Mouse (Mus musculus): ENCODE measurements around the gene Metrn. TPM values are rescaled to one million over a fixed set of nuclear protein-coding genes. Genes with fewer than 3 reads are reported as not detected.

The Metrn gene
- polyA plus RNA-seq, 1 experiment from 2014 or later = 88.8 TPM

- Histone ChIP-seq H3K9me3 (ENCODE audit: control insufficient read depth, low read length) (no peaks in the 10 kb centered on the region), H3K27ac (ENCODE audit: low read depth, low read length) (no peak overlapping the region), H3K4me2 (ENCODE audit: low read length) (no peak overlapping the region), H3K36me3 (ENCODE audit: control insufficient read depth, insufficient read depth, low read length) (no peaks in the 10 kb centered on the region), H3K27me3 (replicated peaks; ENCODE audit: control insufficient read depth, insufficient read depth, low read length) (peaks cover 3% of the 10 kb centered on the region; the same call in 1 of the 2 replicates), H3K9ac (ENCODE audit: low read depth, low read length) (no peak overlapping the region), H3K4me1 (ENCODE audit: control insufficient read depth, insufficient read depth, low read depth, low read length) (peaks cover 30% of the 10 kb centered on the region), H3K4me3 (ENCODE audit: low read length) (no peak overlapping the region)
- peak; percentile 4; the same call in 1 of the 2 replicates for ATAC-seq
- WGBS = 8% methylated on average over 6 of the region's 6 CpGs
These were observed 4.1 kb upstream of the Metrn start for GRCm38 (mm10) chr17:25801029-25801428.

DNA sequence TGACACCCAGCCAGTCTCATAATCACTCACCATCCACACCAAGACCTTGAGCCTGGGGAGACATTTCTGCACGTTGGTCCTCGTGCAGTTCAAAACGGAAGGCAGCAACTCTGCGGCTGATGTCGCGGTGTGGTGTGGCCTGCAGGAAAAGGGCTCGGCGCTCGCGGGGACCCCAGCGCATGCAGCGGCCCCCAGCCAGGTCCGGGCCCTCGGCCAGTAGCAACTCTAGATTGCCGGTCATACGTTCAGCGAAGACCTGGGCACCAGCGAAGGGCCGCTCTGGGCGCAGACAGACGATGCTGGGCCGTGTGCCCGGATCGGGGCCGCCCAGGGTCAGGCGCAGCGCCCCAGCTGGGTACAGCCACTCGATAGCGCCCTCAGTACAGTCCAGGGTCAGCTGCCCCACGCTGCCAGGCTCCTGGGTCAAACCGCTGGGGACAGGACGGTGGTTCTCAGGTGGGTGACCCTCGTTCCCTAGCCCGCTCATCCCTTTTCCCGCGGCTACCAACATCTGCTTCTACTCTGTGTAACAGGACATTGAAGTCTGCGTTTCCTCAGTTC, 645 bp downstream of the Metrn start:
- ATAC-seq = no peak
- 1% methylated on average over 29 of the region's 37 CpGs for WGBS
- Histone ChIP-seq H3K9ac (ENCODE audit: low read depth, low read length) (peak overlapping the region; percentile 67), H3K4me3 (ENCODE audit: low read length) (peak overlapping the region; percentile 65), H3K4me1 (ENCODE audit: control insufficient read depth, insufficient read depth, low read depth, low read length) (peaks cover 30% of the 10 kb centered on the region), H3K27ac (ENCODE audit: low read depth, low read length) (peak overlapping the region; percentile 83), H3K36me3 (ENCODE audit: control insufficient read depth, insufficient read depth, low read length) (no peaks in the 10 kb centered on the region), H3K27me3 (replicated peaks; ENCODE audit: control insufficient read depth, insufficient read depth, low read length) (peaks cover 3% of the 10 kb centered on the region; the same call in 1 of the 2 replicates), H3K4me2 (ENCODE audit: low read length) (peak overlapping the region; percentile 83), H3K9me3 (ENCODE audit: control insufficient read depth, low read length) (no peaks in the 10 kb centered on the region)

GRCm38 (mm10) chr17:25795609-25796092, 1.3 kb downstream of the Metrn start, which contains the start of gene AC134908.4:
Gene AC134908.4 (minus strand): TSS chr17:25795659.
- Histone ChIP-seq H3K27me3 (replicated peaks; ENCODE audit: control insufficient read depth, insufficient read depth, low read length) (peaks cover 3% of the 10 kb centered on the region; the same call in 1 of the 2 replicates), H3K4me1 (ENCODE audit: control insufficient read depth, insufficient read depth, low read depth, low read length) (peaks cover 37% of the 10 kb centered on the region), H3K36me3 (ENCODE audit: control insufficient read depth, insufficient read depth, low read length) (no peaks in the 10 kb centered on the region), H3K27ac (ENCODE audit: low read depth, low read length) (peak within 1 kb of the TSS; percentile 83), H3K4me3 (ENCODE audit: low read length) (peak within 1 kb of the TSS; percentile 65), H3K9ac (ENCODE audit: low read depth, low read length) (peak within 1 kb of the TSS; percentile 67), H3K9me3 (ENCODE audit: control insufficient read depth, low read length) (no peaks in the 10 kb centered on the region), H3K4me2 (ENCODE audit: low read length) (peak within 1 kb of the TSS; percentile 83)
- 18% methylated on average over 6 of the region's 6 CpGs for WGBS
- ATAC-seq = peak; percentile 57

GRCm38 (mm10) chr17:25794998-25795397, 1.9 kb downstream of the Metrn start:
- no peaks in the 10 kb centered on the region for H3K36me3 ChIP-seq (ENCODE audit: control insufficient read depth, insufficient read depth, low read length)

DNA sequence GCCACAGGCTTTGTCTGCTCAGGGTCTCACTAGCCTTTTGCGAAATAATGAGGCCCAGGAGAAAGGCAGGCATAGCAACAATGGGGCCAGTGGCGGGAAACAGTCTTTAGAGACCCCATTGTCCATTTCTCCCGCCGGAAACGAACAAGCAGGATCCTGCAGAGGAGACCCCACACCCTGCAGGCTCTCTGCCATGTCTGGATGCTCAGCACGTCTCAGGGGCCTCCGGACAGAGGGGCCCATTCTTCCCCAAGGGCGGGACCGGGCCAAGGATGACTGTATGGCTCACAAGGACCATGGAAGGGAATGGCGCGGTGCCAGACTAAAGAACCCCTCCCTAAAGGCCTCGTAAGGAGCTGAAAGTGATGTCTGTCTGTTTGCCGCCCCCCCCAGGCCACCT, 2.7 kb downstream of the Metrn start:
- Histone ChIP-seq H3K4me1 (ENCODE audit: control insufficient read depth, insufficient read depth, low read depth, low read length) (peaks cover 41% of the 10 kb centered on the region), H3K9ac (ENCODE audit: low read depth, low read length) (no peak overlapping the region), H3K27ac (ENCODE audit: low read depth, low read length) (peak overlapping the region; percentile 91), H3K9me3 (ENCODE audit: control insufficient read depth, low read length) (no peaks in the 10 kb centered on the region), H3K27me3 (replicated peaks; ENCODE audit: control insufficient read depth, insufficient read depth, low read length) (peaks cover 3% of the 10 kb centered on the region; the same call in 1 of the 2 replicates), H3K4me3 (ENCODE audit: low read length) (no peak overlapping the region), H3K36me3 (ENCODE audit: control insufficient read depth, insufficient read depth, low read length) (peaks cover 7% of the 10 kb centered on the region; the same call in 1 of the 2 replicates), H3K4me2 (ENCODE audit: low read length) (peak overlapping the region; percentile 27)
- no peak for ATAC-seq
- WGBS = 16% methylated on average over 13 of the region's 13 CpGs

More at GRCm38 (mm10) chr17:25794998-25795397, 1.9 kb downstream of the Metrn start:
- H3K27ac ChIP-seq (ENCODE audit: low read depth, low read length) = peak overlapping the region; percentile 71
- peak overlapping the region; percentile 65 for H3K4me3 ChIP-seq (ENCODE audit: low read length)
- H3K4me1 ChIP-seq (ENCODE audit: control insufficient read depth, insufficient read depth, low read depth, low read length) = peaks cover 41% of the 10 kb centered on the region
- no peak for ATAC-seq
- peaks cover 3% of the 10 kb centered on the region; the same call in 1 of the 2 replicates for H3K27me3 ChIP-seq (replicated peaks; ENCODE audit: control insufficient read depth, insufficient read depth, low read length)
- H3K4me2 ChIP-seq (ENCODE audit: low read length) = peak overlapping the region; percentile 83
- peak overlapping the region; percentile 32; the same call in 1 of the 2 replicates for H3K9ac ChIP-seq (ENCODE audit: low read depth, low read length)
- H3K9me3 ChIP-seq (ENCODE audit: control insufficient read depth, low read length) = no peaks in the 10 kb centered on the region
- 35% methylated on average over 17 of the region's 17 CpGs for WGBS

- Histone ChIP-seq H3K27me3 (replicated peaks; ENCODE audit: control insufficient read depth, insufficient read depth, low read length) (peaks cover 3% of the 10 kb centered on the region; the same call in 1 of the 2 replicates), H3K4me2 (ENCODE audit: low read length) (peak within 1 kb of the TSS; percentile 67), H3K4me1 (ENCODE audit: control insufficient read depth, insufficient read depth, low read depth, low read length) (peaks cover 41% of the 10 kb centered on the region), H3K9me3 (ENCODE audit: control insufficient read depth, low read length) (no peaks in the 10 kb centered on the region), H3K27ac (ENCODE audit: low read depth, low read length) (peak within 1 kb of the TSS; percentile 91), H3K4me3 (ENCODE audit: low read length) (peak within 1 kb of the TSS; percentile 73), H3K9ac (ENCODE audit: low read depth, low read length) (peak within 1 kb of the TSS; percentile 82), H3K36me3 (ENCODE audit: control insufficient read depth, insufficient read depth, low read length) (peaks cover 13% of the 10 kb centered on the region)
- whole genome bisulfite sequencing = 1% methylated on average over 14 of the region's 14 CpGs
- peak; percentile 50 for ATAC-seq
These were observed 4.3 kb downstream of the Metrn start, which contains the start of gene Fam173a for GRCm38 (mm10) chr17:25792615-25793014. Gene Fam173a (minus strand): TSS chr17:25792901.

DNA sequence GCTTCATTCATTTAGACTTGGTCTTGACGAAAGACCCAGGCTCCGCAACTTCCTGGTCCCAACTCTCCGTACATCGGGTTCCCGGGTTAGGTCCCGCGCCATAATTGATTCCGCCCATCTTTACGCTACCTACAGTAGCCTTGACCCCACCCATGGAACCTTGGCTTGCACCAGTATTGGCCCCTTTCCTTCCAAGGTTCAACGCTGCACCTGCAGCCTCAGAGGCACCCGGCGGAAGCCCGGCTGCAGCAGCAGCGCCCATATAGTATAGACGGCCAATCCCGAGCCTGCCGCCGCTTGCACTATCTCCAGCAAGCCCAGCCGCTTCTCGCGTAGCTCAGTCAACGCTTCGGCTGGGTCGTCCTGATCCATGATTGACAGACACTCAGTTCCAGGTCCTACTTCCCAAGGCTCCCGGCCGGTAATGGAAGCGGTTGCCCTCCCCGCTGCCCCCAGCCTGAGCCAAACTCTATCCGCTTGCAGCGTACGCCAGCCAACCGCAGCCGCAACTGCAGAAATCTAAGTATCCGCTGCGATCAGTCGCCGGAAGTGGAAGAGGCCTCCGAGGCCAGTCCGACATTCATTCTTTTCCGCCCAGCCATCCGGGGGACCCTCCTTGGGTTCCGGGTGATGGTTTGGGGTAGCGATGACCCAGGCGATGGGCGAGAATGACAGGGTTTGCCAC, 5.0 kb downstream of the Metrn start:
- Histone ChIP-seq H3K4me1 (ENCODE audit: control insufficient read depth, insufficient read depth, low read depth, low read length) (peaks cover 35% of the 10 kb centered on the region), H3K27ac (ENCODE audit: low read depth, low read length) (peak overlapping the region; percentile 91), H3K27me3 (replicated peaks; ENCODE audit: control insufficient read depth, insufficient read depth, low read length) (peaks cover 3% of the 10 kb centered on the region; the same call in 1 of the 2 replicates), H3K4me2 (ENCODE audit: low read length) (peak overlapping the region; percentile 67), H3K9ac (ENCODE audit: low read depth, low read length) (peak overlapping the region; percentile 82), H3K36me3 (ENCODE audit: control insufficient read depth, insufficient read depth, low read length) (peaks cover 13% of the 10 kb centered on the region), H3K9me3 (ENCODE audit: control insufficient read depth, low read length) (no peaks in the 10 kb centered on the region), H3K4me3 (ENCODE audit: low read length) (peak overlapping the region; percentile 73)
- ATAC-seq = peak; percentile 66
- WGBS = under 1% methylated on average over 45 of the region's 45 CpGs

GRCm38 (mm10) chr17:25791320-25791842, 5.6 kb downstream of the Metrn start:
- Histone ChIP-seq H3K36me3 (ENCODE audit: control insufficient read depth, insufficient read depth, low read length) (peaks cover 13% of the 10 kb centered on the region), H3K4me2 (ENCODE audit: low read length) (peak overlapping the region; percentile 67), H3K9ac (ENCODE audit: low read depth, low read length) (peak overlapping the region; percentile 82), H3K27ac (ENCODE audit: low read depth, low read length) (peak overlapping the region; percentile 91), H3K4me1 (ENCODE audit: control insufficient read depth, insufficient read depth, low read depth, low read length) (peaks cover 29% of the 10 kb centered on the region), H3K4me3 (ENCODE audit: low read length) (peak overlapping the region; percentile 73), H3K27me3 (replicated peaks; ENCODE audit: control insufficient read depth, insufficient read depth, low read length) (peaks cover 3% of the 10 kb centered on the region; the same call in 1 of the 2 replicates), H3K9me3 (ENCODE audit: control insufficient read depth, low read length) (no peaks in the 10 kb centered on the region)
- 0 out of 2 replicates have a peak, but pooled peaks have one; percentile 1 for ATAC-seq
- WGBS = 30% methylated on average over 19 of the region's 19 CpGs
